Mouse (Mus musculus) hindbrain, embryonic 14.5 days (tissue): ENCODE data around the gene Frzb. TPM values are rescaled to one million over a fixed set of nuclear protein-coding genes. Genes with fewer than 3 reads are reported as not detected.

ENCODE experiments used
- ATAC-seq: fragments of 200-750 bp; cut with Nextera tagmentation; 2 replicates; pipeline ENCODE4 v1.8.0; 2017; ENCODE audit warnings: moderate number of reproducible peaks, mild to moderate bottlenecking, moderate TSS enrichment, moderate library complexity; ENCODE audit not compliant: low FRiP score
- DNase-seq: peaks from one replicate; pipeline ENCODE4 v3.0.0-alpha.2; 2015; ENCODE audit warnings: low spot score
- H3K27ac ChIP-seq: fragments of 300-500 bp; sonication (generic); 2 replicates; pipeline ENCODE4 v1.5.1; 2014; ENCODE audit warnings: mild to moderate bottlenecking, moderate library complexity
- H3K27me3 ChIP-seq: fragments of 300-500 bp; sonication (generic); 2 replicates; pipeline ENCODE4 v1.6.1; 2014; ENCODE audit warnings: mild to moderate bottlenecking, low read length, mixed read lengths; ENCODE audit not compliant: control insufficient read depth, insufficient read depth
- H3K36me3 ChIP-seq: fragments of 300-500 bp; sonication (generic); replicated peaks from 2 replicates; pipeline ENCODE4 v1.6.1; 2014; ENCODE audit not compliant: control insufficient read depth, insufficient read depth
- H3K4me1 ChIP-seq: fragments of 300-500 bp; sonication (generic); replicated peaks from 2 replicates; pipeline ENCODE4 v1.6.1; 2014; ENCODE audit warnings: antibody characterized with exemption, low read length, mixed read lengths; ENCODE audit not compliant: control insufficient read depth, insufficient read depth
- H3K4me2 ChIP-seq: fragments of 300-500 bp; sonication (generic); replicated peaks from 2 replicates; pipeline ENCODE4 v1.6.1; 2014; ENCODE audit warnings: mild to moderate bottlenecking, moderate library complexity
- H3K4me3 ChIP-seq: fragments of 300-500 bp; sonication (generic); replicated peaks from 2 replicates; pipeline ENCODE4 v1.5.1; 2014; ENCODE audit warnings: mild to moderate bottlenecking, low read length
- H3K9ac ChIP-seq: fragments of 300-500 bp; sonication (generic); 2 replicates; pipeline ENCODE4 v1.6.1; 2014
- H3K9me3 ChIP-seq: fragments of 300-500 bp; sonication (generic); 2 replicates; pipeline ENCODE4 v1.6.1; 2016; ENCODE audit warnings: low read length; ENCODE audit not compliant: control insufficient read depth
- WGBS: fragments of 180-500 bp; shearing (Covaris S2); extraction: QIAGEN DNeasy Blood & Tissue Kit; methylation state at CpG from one replicate; pipeline ENCODE4 v1.1.7; 2014; 5-methylcytosine and 5-hydroxymethylcytosine counted together
- polyA plus RNA-seq: library from polyadenylated mRNA; unstranded; fragments of >200 nt; fragmentation: Nextera tagmentation; extraction: Ambion mirVana; gene quantifications from 2 replicates; pipeline ENCODE4 v1.2.1, GENCODE M21; 2014

The Frzb gene
- polyA plus RNA-seq, 1 experiment from 2014 or later = 19.1 TPM

DNA sequence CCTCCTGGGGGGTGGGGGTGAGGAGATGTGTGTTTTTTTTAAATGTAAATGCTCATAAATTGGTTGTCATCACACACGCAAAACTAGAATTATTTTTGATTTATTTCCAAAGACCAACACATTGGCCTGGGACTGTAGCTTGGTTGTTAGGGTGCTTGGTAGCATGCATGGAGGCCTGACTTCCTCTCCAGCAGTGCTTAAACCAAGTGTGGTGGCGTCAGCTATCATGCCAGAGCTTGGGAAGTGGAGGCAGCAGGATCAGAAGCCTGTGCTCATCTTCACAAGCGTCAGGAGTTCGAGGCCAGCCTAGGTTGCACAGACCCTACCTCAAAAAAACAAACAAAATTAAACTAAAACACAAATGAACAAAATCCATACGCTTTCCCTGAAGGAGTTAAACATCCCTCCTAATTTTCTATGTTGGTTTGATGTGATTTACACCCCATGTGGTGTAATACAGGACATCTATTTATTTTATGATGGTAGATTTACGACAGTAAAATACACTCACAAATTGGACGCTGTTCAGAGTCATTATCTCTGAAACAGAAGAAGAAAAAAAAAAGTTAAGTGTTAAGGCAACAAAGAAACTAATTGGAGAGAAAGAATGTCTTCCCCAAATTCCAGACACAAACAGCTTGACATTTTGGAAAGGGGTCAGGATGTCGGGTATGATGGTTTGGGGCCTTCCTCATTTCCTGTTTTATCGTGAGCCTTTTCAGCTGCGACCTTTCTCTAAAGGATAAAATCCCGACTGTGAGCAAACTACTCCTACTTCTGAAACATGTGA, 12.4 kb downstream of the Frzb start:
- no peak for ATAC-seq
- Histone ChIP-seq H3K9ac (no peak overlapping the region), H3K4me1 (0 out of 2 replicates have a peak, but pooled peaks cover 3% of the 10 kb centered on the region), H3K4me2 (no peak overlapping the region), H3K4me3 (no peak overlapping the region), H3K27ac (no peak overlapping the region), H3K27me3 (no peaks in the 10 kb centered on the region), H3K36me3 (no peaks in the 10 kb centered on the region), H3K9me3 (no peaks in the 10 kb centered on the region)
- DNase-seq = no peak
- WGBS = 80% methylated on average over 11 of the region's 11 CpGs

DNA sequence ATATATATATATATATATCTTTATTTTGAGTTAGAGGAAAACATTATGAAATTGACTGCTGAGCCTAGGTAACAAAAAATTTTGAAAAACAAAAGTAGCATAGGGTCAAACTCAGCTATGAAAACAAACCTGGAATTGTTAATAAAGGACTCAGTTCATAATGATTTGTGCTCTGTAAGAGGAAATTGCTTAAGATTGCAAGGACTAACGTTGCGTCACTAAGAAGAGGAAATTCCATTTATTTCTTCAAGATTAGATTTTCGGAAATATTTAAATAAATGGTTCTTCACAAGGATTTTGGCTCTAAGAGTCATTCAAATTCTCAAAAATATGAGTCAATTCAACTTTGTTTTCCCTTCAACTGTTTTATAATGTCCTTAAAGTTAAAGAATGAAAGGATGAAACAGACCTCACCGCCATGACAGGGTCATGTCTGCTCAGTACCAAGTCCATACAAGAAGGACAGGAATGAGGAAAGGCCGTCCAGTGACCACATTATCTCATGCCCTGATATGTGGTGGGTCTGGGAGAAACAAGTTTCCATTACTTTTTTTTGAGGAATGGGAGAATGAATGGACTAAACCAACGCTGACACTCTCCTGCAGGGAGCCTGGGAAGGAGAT, 14.1 kb downstream of the Frzb start:
- ATAC-seq (no peak), DNase-seq (no peak)
- H3K27me3 ChIP-seq = no peaks in the 10 kb centered on the region
- 0 out of 2 replicates have a peak, but pooled peaks cover 3% of the 10 kb centered on the region for H3K4me1 ChIP-seq
- H3K9me3 ChIP-seq = no peaks in the 10 kb centered on the region
- WGBS = 95% methylated on average over 6 of the region's 6 CpGs
- no peaks in the 10 kb centered on the region for H3K36me3 ChIP-seq
- H3K4me2 ChIP-seq = no peak overlapping the region
- H3K27ac ChIP-seq = no peak overlapping the region
- H3K4me3 ChIP-seq = no peak overlapping the region
- no peak overlapping the region for H3K9ac ChIP-seq

DNA sequence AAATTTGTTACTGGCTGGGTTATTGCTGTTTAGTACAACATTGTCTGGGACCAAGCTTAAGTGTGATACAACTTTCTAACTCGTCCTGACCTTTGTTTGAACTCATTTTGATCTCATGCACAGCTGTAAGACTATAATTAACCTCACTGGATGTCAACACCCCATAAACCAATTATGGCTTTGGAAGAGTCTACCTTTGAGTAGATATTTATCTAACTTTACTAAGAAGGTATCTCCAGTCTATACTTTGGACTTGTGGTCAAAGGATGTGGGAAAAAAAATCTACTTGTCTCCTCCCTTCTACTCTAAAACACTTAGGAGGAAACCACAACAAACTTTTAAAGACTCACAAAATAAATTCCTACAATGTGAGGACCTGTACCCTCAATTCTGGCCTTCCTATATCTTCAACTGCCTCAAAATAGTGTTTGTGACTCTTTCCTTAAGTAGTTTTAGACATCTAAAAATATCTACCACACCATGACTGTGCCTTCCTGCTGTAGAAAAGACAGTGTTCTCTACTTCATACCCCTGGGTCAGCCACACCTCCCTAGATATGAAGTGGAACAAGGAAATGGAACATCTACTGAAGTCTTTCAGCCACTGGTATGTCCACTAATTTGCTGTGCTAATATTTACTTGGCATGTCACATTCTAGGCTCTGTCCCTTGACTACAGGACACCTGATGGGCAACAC, 16.9 kb downstream of the Frzb start:
- Histone ChIP-seq H3K27me3 (no peaks in the 10 kb centered on the region), H3K9me3 (no peaks in the 10 kb centered on the region), H3K36me3 (no peaks in the 10 kb centered on the region), H3K4me3 (no peak overlapping the region), H3K9ac (no peak overlapping the region), H3K4me1 (no peaks in the 10 kb centered on the region), H3K27ac (no peak overlapping the region), H3K4me2 (no peak overlapping the region)
- DNase-seq = no peak
- WGBS = 68% methylated on average over 1 of the region's 1 CpGs
- ATAC-seq = no peak

DNA sequence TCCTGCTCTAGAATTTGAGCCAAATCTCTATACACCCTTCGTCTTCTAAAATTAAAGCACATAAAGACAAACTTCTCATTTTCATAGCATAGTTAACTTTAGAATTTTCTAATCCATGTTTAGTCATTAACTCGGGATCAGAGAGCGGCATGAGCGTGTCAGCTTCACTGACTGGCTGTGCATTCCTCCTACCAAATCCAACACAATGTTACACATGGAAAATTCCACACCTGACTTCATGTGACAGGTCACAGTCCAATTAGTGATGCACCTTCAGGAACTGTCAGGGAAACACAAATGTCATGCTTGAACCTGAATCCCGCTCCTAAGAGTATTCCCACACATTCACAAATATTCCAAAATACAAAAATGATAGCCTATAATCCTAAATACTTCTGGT, 24.3 kb downstream of the Frzb start:
- no peaks in the 10 kb centered on the region for H3K9me3 ChIP-seq
- H3K4me3 ChIP-seq = no peak overlapping the region
- WGBS = 95% methylated on average over 5 of the region's 5 CpGs
- no peaks in the 10 kb centered on the region for H3K36me3 ChIP-seq
- H3K9ac ChIP-seq = no peak overlapping the region
- no peaks in the 10 kb centered on the region for H3K27me3 ChIP-seq
- no peak for ATAC-seq
- no peak overlapping the region for H3K27ac ChIP-seq
- H3K4me2 ChIP-seq = no peak overlapping the region
- no peak for DNase-seq
- H3K4me1 ChIP-seq = no peaks in the 10 kb centered on the region

DNA sequence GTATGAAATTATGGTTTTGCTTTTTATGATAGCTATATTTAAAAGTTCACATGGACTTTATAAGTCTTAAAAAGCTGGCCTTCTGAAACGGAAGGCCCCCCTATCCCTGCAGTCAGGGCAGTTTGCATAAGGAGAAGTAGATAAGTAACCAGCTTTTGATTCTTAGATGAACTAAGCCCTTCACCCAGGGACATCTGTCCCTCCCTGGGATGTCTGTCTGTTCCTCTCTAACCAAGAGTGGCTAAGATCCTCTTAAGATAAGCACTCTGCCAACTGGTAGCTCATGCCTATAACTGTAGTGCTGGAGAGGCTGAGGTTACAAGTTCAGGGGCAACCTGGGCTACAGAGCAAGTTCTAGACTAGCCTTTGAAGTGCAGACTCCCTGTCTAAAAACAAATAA, 25.4 kb downstream of the Frzb start:
- Histone ChIP-seq H3K4me2 (no peak overlapping the region), H3K4me1 (no peaks in the 10 kb centered on the region), H3K4me3 (no peak overlapping the region), H3K27me3 (no peaks in the 10 kb centered on the region), H3K36me3 (no peaks in the 10 kb centered on the region), H3K9ac (no peak overlapping the region), H3K9me3 (no peaks in the 10 kb centered on the region), H3K27ac (no peak overlapping the region)
- DNase-seq = no peak
- no peak for ATAC-seq
- WGBS = 81% methylated on average over 1 of the region's 1 CpGs

DNA sequence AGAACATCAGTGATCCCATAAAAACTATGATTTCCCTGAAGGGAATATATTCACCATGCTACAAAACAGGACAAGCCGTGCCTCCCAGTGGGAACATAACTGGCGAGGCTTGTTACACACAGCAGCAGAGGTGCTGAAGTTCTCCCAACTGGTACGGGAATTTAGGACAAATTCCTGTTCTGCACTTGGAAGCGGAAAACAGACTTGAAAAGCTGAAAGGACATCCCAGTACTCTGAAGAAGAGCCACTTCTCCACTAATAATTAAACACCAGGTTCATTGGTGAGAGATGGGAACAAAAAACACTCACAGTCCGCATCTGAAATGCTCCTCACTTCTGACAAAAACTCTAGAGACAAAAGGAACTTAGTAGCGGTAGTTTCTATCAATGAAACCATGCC, 31.1 kb downstream of the Frzb start:
- no peak overlapping the region for H3K4me3 ChIP-seq
- H3K4me1 ChIP-seq = no peaks in the 10 kb centered on the region
- H3K27ac ChIP-seq = no peak overlapping the region
- no peaks in the 10 kb centered on the region for H3K36me3 ChIP-seq
- ATAC-seq (no peak), DNase-seq (no peak)
- H3K27me3 ChIP-seq = no peaks in the 10 kb centered on the region
- WGBS = 82% methylated on average over 6 of the region's 6 CpGs
- H3K9me3 ChIP-seq = no peaks in the 10 kb centered on the region
- no peak overlapping the region for H3K4me2 ChIP-seq
- H3K9ac ChIP-seq = no peak overlapping the region

DNA sequence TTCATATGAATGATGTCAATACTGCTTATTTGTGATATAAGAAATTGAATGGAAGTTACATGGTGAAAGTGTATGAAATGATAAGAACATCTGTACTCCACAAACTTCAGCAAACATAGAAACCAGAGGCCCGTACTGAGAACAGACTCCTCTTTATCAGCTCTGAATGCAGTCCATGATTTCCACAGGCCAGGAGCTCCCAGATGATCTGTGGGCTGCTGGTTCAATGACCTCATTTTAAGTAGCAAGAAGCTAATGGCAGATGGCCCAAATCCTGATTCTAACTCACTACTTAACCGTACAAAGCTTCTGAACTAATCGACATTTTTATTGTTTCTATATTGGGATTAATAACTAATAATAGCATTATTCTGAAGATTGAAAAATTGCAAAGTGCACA, 33.0 kb downstream of the Frzb start:
- Histone ChIP-seq H3K4me1 (no peaks in the 10 kb centered on the region), H3K27ac (no peak overlapping the region), H3K27me3 (no peaks in the 10 kb centered on the region), H3K9ac (no peak overlapping the region), H3K9me3 (no peaks in the 10 kb centered on the region), H3K4me2 (no peak overlapping the region), H3K36me3 (no peaks in the 10 kb centered on the region), H3K4me3 (no peak overlapping the region)
- DNase-seq (no peak), ATAC-seq (no peak)
- WGBS = 83% methylated on average over 3 of the region's 3 CpGs

DNA sequence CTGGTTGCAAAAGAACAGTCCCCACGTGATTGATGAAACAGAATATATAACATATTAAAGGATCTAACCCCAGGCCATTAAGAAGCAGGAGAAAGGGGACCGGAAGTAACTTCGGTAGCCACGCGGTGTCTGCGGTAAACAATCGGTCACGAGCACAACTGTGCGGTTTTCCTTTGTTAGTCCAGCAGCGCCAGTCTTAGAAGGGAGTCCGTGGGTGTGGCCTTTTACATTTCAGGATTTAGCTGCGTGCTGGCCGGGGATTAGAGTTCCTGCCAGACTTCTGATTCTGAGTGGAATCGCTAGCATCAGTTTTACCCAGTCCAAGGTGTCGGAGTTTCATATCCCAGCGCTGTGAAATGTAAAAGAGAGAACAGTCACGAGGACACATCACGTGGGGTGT, 34.3 kb downstream of the Frzb start:
- no peak for ATAC-seq
- WGBS = 76% methylated on average over 18 of the region's 18 CpGs
- no peak for DNase-seq

DNA sequence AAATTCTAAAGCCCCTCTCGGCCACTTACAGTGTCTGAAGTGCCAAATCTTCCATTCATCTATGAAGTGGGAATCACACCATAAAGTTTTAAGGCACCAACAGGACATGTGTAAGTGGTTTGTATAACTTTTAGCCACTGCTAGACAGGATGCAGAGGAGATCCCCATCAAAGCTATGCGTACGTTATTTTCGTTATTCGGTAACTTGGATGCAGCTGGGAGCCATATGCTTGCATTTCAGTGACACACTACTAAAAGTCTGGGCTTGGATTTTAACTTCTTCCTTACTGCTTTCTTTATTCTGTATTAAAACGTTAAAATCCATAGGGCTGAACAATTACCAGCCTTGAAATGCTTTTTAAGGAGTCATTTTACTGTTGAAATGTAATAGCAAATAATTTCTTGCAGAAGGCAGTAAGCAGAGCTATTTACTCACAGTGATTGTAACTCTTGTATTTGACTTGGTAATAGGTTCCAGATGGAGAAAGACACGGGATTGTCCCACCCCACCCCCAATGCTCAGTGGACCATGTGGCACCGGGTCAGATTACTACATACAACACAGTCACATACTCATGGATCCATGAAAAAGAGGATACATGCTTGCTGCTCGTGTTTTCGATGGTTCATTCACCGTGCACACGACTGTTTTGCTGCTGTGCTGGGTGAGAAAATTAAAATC, 37.4 kb downstream of the Frzb start:
- Histone ChIP-seq H3K36me3 (no peaks in the 10 kb centered on the region), H3K27ac (no peak overlapping the region), H3K9ac (no peak overlapping the region), H3K4me3 (no peak overlapping the region), H3K27me3 (no peaks in the 10 kb centered on the region), H3K4me2 (no peak overlapping the region), H3K9me3 (no peaks in the 10 kb centered on the region), H3K4me1 (no peaks in the 10 kb centered on the region)
- DNase-seq = no peak
- WGBS = 72% methylated on average over 12 of the region's 12 CpGs
- ATAC-seq = no peak

More for the DNA sequence above, 34.3 kb downstream of the Frzb start:
- Histone ChIP-seq H3K27ac (no peak overlapping the region), H3K9ac (no peak overlapping the region), H3K4me2 (no peak overlapping the region), H3K4me3 (no peak overlapping the region), H3K36me3 (no peaks in the 10 kb centered on the region), H3K27me3 (no peaks in the 10 kb centered on the region), H3K9me3 (no peaks in the 10 kb centered on the region), H3K4me1 (no peaks in the 10 kb centered on the region)
